In genomic region chr4:125636616-125637304, GRCm38 (mm10) we compare ENCODE assay signal across 9 mouse cellular contexts.
DNase-seq lines count a peak whose midpoint lies in the region; ATAC-seq and TF ChIP-seq lines count a peak whose summit lies in the region.
"Had no signal": no experiment of that assay in that cellular context is flagged by ENCODE, and none has a peak within 500 bp of the region (broad histone marks: within the 10 kb centered on the region; RNA-seq: fewer than 3 reads in every experiment).

No protein-coding gene starts in this region.

- H3K27me3 ChIP-seq in intestine, embryonic 15.5 days (replicated peaks), result no peaks in the 10 kb centered on the region
- no peaks in the 10 kb centered on the region for H3K27me3 ChIP-seq in stomach, embryonic 16.5 days (ENCODE audit: control insufficient read depth, insufficient read depth, low read length)
- no peaks in the 10 kb centered on the region for H3K27me3 ChIP-seq in forebrain, postnatal 0 days (ENCODE audit: insufficient read depth, low read length)
- H3K27me3 ChIP-seq: limb, embryonic 15.5 days had no signal

- 61% methylated on average over 13 of the region's 13 CpGs for WGBS in intestine, embryonic 15.5 days
- WGBS in stomach, embryonic 16.5 days, result 58% methylated on average over 13 of the region's 13 CpGs
- 54% methylated on average over 13 of the region's 13 CpGs for WGBS in forebrain, postnatal 0 days

- no peaks in the 10 kb centered on the region for H3K4me1 ChIP-seq in intestine, embryonic 15.5 days (replicated peaks)
- no peaks in the 10 kb centered on the region for H3K4me1 ChIP-seq in stomach, embryonic 16.5 days (ENCODE audit: control insufficient read depth, insufficient read depth, low read length)
- no peaks in the 10 kb centered on the region for H3K4me1 ChIP-seq in forebrain, postnatal 0 days (ENCODE audit: insufficient read depth)

- H3K4me3 ChIP-seq in gastrocnemius, adult 2 months, result no peak overlapping the region
- no peak overlapping the region for H3K4me3 ChIP-seq in intestine, embryonic 15.5 days (replicated peaks)
- no peak overlapping the region for H3K4me3 ChIP-seq in stomach, embryonic 16.5 days (replicated peaks; ENCODE audit: low read length)
- H3K4me3 ChIP-seq in forebrain, postnatal 0 days (ENCODE audit: low read depth, low read length), result no peak overlapping the region
- H3K4me3 ChIP-seq: limb, embryonic 15.5 days had no signal

- H3K4me2 ChIP-seq in intestine, embryonic 15.5 days (replicated peaks), result no peak overlapping the region
- H3K4me2 ChIP-seq in stomach, embryonic 16.5 days (ENCODE audit: low read depth, low read length), result no peak overlapping the region
- H3K4me2 ChIP-seq in forebrain, postnatal 0 days (ENCODE audit: low read depth), result no peak overlapping the region
- H3K4me2 ChIP-seq: limb, embryonic 15.5 days had no signal

- H3K9ac ChIP-seq in intestine, embryonic 15.5 days, result no peak overlapping the region
- no peak overlapping the region for H3K9ac ChIP-seq in stomach, embryonic 16.5 days (ENCODE audit: low read length)
- no peak overlapping the region for H3K9ac ChIP-seq in forebrain, postnatal 0 days
- H3K9ac ChIP-seq: limb, embryonic 15.5 days had no signal

- peak; percentile 54 for DNase-seq in gastrocnemius, adult 2 months
- DNase-seq in gastrocnemius, adult 18-20 months (ENCODE audit: low spot score), result no peak
- peak; percentile 13 to 27 for DNase-seq in right cerebral cortex, adult 2 months (ENCODE audit: low spot score in 2 of 2)
- DNase-seq in right cerebral cortex, postnatal 14 days, result no peak
- DNase-seq in forebrain, postnatal 0 days, result no peak
- no peak for DNase-seq in urinary bladder, adult 2 months (ENCODE audit: low spot score)

- no peaks in the 10 kb centered on the region for H3K9me3 ChIP-seq in intestine, embryonic 15.5 days
- H3K9me3 ChIP-seq in stomach, embryonic 16.5 days (replicated peaks; ENCODE audit: control insufficient read depth, low read length), result no peaks in the 10 kb centered on the region
- no peaks in the 10 kb centered on the region for H3K9me3 ChIP-seq in forebrain, postnatal 0 days (ENCODE audit: low read length)
- H3K9me3 ChIP-seq: limb, embryonic 15.5 days had no signal

- peak; percentile 78 for ATAC-seq in intestine, embryonic 15.5 days
- ATAC-seq in stomach, embryonic 16.5 days (ENCODE audit: insufficient read depth, low FRiP score), result peak; percentile 56; the same call in 1 of the 2 replicates
- ATAC-seq in forebrain, postnatal 0 days, result no peak

- H3K36me3 ChIP-seq in intestine, embryonic 15.5 days, result no peaks in the 10 kb centered on the region
- no peaks in the 10 kb centered on the region for H3K36me3 ChIP-seq in stomach, embryonic 16.5 days (ENCODE audit: control insufficient read depth, insufficient read depth, low read length)
- H3K36me3 ChIP-seq in forebrain, postnatal 0 days (ENCODE audit: insufficient read depth), result peaks cover 10% of the 10 kb centered on the region; the same call in 1 of the 2 replicates
- H3K36me3 ChIP-seq: limb, embryonic 15.5 days had no signal

- intact Hi-C loops in gastrocnemius, adult 2 months (cut with DNase I), result no loop called here

- peak overlapping the region; percentile 16; the same call in 1 of the 2 replicates for H3K27ac ChIP-seq in gastrocnemius, adult 2 months
- no peak overlapping the region for H3K27ac ChIP-seq in intestine, embryonic 15.5 days
- H3K27ac ChIP-seq in stomach, embryonic 16.5 days (ENCODE audit: low read length), result no peak overlapping the region
- H3K27ac ChIP-seq in forebrain, postnatal 0 days (ENCODE audit: low read depth, low read length), result no peak overlapping the region
- H3K27ac ChIP-seq: limb, embryonic 15.5 days had no signal

- no peak for TF ChIP-seq CTCF in gastrocnemius, adult 2 months (IDR thresholded peaks at IDR 0.05)
- TF ChIP-seq CTCF in forebrain, postnatal 0 days (IDR thresholded peaks at IDR 0.05; ENCODE audit: low read depth), result no peak

Comparison
In these comparisons a context has a peak if more than half of its experiments do, and no peak if none do; other contexts are left out.
1. DNase-seq: peak in gastrocnemius, adult 2 months (single experiment) and right cerebral cortex, adult 2 months (2 of 2); none in gastrocnemius, adult 18-20 months (single experiment), right cerebral cortex, postnatal 14 days (single experiment), forebrain, postnatal 0 days (single experiment) and urinary bladder, adult 2 months (single experiment).